Mouse (Mus musculus): ENCODE data around the gene Igf2r. TPM values are rescaled to one million over a fixed set of nuclear protein-coding genes. Genes with fewer than 3 reads are reported as not detected.
A peak's percentile ranks its signal among the peaks of the same experiment; 100 is the strongest.

The Igf2r gene
- polyA plus RNA-seq, 1 experiment from 2014 or later, result 11.2 TPM

- Histone ChIP-seq H3K27ac (no peak overlapping the region), H3K4me1 (0 out of 2 replicates have a peak, but pooled peaks cover 4% of the 10 kb centered on the region), H3K27me3 (replicated peaks) (no peaks in the 10 kb centered on the region), H3K9me3 (no peaks in the 10 kb centered on the region), H3K4me2 (no peak overlapping the region), H3K9ac (no peak overlapping the region), H3K4me3 (no peak overlapping the region), H3K36me3 (replicated peaks) (no peaks in the 10 kb centered on the region)
- WGBS, result 85% methylated on average over 3 of the region's 3 CpGs
- ATAC-seq (replicated peaks), result no peak
Measured at GRCm38 (mm10) chr17:12754243-12755007, 15.0 kb downstream of the Igf2r start.

GRCm38 (mm10) chr17:12753050-12753449 lies 16.4 kb downstream of the Igf2r start:
- Histone ChIP-seq H3K9ac (no peak overlapping the region), H3K4me2 (no peak overlapping the region), H3K4me1 (0 out of 2 replicates have a peak, but pooled peaks cover 4% of the 10 kb centered on the region), H3K27me3 (replicated peaks) (no peaks in the 10 kb centered on the region), H3K4me3 (no peak overlapping the region), H3K27ac (no peak overlapping the region), H3K36me3 (replicated peaks) (no peaks in the 10 kb centered on the region), H3K9me3 (no peaks in the 10 kb centered on the region)
- 80% methylated on average over 4 of the region's 4 CpGs for WGBS
- no peak for ATAC-seq (replicated peaks)

GRCm38 (mm10) chr17:12751641-12752040 lies 17.8 kb downstream of the Igf2r start:
- H3K4me3 ChIP-seq, result no peak overlapping the region
- 84% methylated on average over 4 of the region's 4 CpGs for WGBS
- H3K27ac ChIP-seq, result no peak overlapping the region
- no peak overlapping the region for H3K9ac ChIP-seq
- no peak overlapping the region for H3K4me2 ChIP-seq
- no peaks in the 10 kb centered on the region for H3K9me3 ChIP-seq
- H3K36me3 ChIP-seq (replicated peaks), result no peaks in the 10 kb centered on the region
- no peak for ATAC-seq (replicated peaks)
- 0 out of 2 replicates have a peak, but pooled peaks cover 4% of the 10 kb centered on the region for H3K4me1 ChIP-seq
- H3K27me3 ChIP-seq (replicated peaks), result no peaks in the 10 kb centered on the region

GRCm38 (mm10) chr17:12751218-12751617 lies 18.2 kb downstream of the Igf2r start:
- 56% methylated on average over 4 of the region's 4 CpGs for WGBS
- H3K27me3 ChIP-seq (replicated peaks), result no peaks in the 10 kb centered on the region
- H3K4me1 ChIP-seq, result 0 out of 2 replicates have a peak, but pooled peaks cover 4% of the 10 kb centered on the region
- no peak for ATAC-seq (replicated peaks)
- H3K36me3 ChIP-seq (replicated peaks), result no peaks in the 10 kb centered on the region
- H3K9ac ChIP-seq, result no peak overlapping the region
- no peak overlapping the region for H3K27ac ChIP-seq
- H3K4me2 ChIP-seq, result no peak overlapping the region
- no peaks in the 10 kb centered on the region for H3K9me3 ChIP-seq
- no peak overlapping the region for H3K4me3 ChIP-seq

GRCm38 (mm10) chr17:12750591-12751170 lies 18.8 kb downstream of the Igf2r start:
- Histone ChIP-seq H3K4me1 (0 out of 2 replicates have a peak, but pooled peaks cover 4% of the 10 kb centered on the region), H3K27ac (no peak overlapping the region), H3K9me3 (no peaks in the 10 kb centered on the region), H3K9ac (no peak overlapping the region), H3K4me2 (no peak overlapping the region), H3K4me3 (no peak overlapping the region), H3K27me3 (replicated peaks) (no peaks in the 10 kb centered on the region), H3K36me3 (replicated peaks) (no peaks in the 10 kb centered on the region)
- no peak for ATAC-seq (replicated peaks)
- WGBS, result 76% methylated on average over 9 of the region's 9 CpGs

GRCm38 (mm10) chr17:12749421-12750367 lies 19.8 kb downstream of the Igf2r start:
- no peak overlapping the region for H3K4me2 ChIP-seq
- 0 out of 2 replicates have a peak, but pooled peaks cover 4% of the 10 kb centered on the region for H3K4me1 ChIP-seq
- H3K36me3 ChIP-seq (replicated peaks), result peaks cover 3% of the 10 kb centered on the region; the same call in 1 of the 2 replicates
- no peak for ATAC-seq (replicated peaks)
- no peak overlapping the region for H3K27ac ChIP-seq
- no peaks in the 10 kb centered on the region for H3K9me3 ChIP-seq
- H3K27me3 ChIP-seq (replicated peaks), result no peaks in the 10 kb centered on the region
- H3K4me3 ChIP-seq, result no peak overlapping the region
- WGBS, result 63% methylated on average over 8 of the region's 8 CpGs
- H3K9ac ChIP-seq, result no peak overlapping the region

- H3K27me3 ChIP-seq (replicated peaks), result no peaks in the 10 kb centered on the region
- H3K4me2 ChIP-seq, result no peak overlapping the region
- peaks cover 9% of the 10 kb centered on the region for H3K4me1 ChIP-seq
- WGBS, result 88% methylated on average over 4 of the region's 4 CpGs
- no peak overlapping the region for H3K9ac ChIP-seq
- peaks cover 9% of the 10 kb centered on the region for H3K9me3 ChIP-seq
- no peak overlapping the region for H3K27ac ChIP-seq
- H3K36me3 ChIP-seq (replicated peaks), result peaks cover 11% of the 10 kb centered on the region; the same call in 1 of the 2 replicates
- H3K4me3 ChIP-seq, result no peak overlapping the region
- no peak for ATAC-seq (replicated peaks)
Measured at GRCm38 (mm10) chr17:12745761-12746160, 23.7 kb downstream of the Igf2r start.

GRCm38 (mm10) chr17:12744071-12744470 lies 25.4 kb downstream of the Igf2r start:
- 66% methylated on average over 1 of the region's 1 CpGs for WGBS
- Histone ChIP-seq H3K27ac (no peak overlapping the region), H3K36me3 (replicated peaks) (peaks cover 17% of the 10 kb centered on the region), H3K4me1 (peaks cover 9% of the 10 kb centered on the region), H3K4me3 (no peak overlapping the region), H3K9ac (no peak overlapping the region), H3K27me3 (replicated peaks) (no peaks in the 10 kb centered on the region), H3K4me2 (no peak overlapping the region), H3K9me3 (peaks cover 9% of the 10 kb centered on the region)
- ATAC-seq (replicated peaks), result no peak

GRCm38 (mm10) chr17:12742151-12742908 lies 27.1 kb downstream of the Igf2r start:
- Histone ChIP-seq H3K4me2 (peak overlapping the region; percentile 57), H3K4me3 (peak overlapping the region; percentile 41), H3K4me1 (peaks cover 9% of the 10 kb centered on the region), H3K36me3 (replicated peaks) (peaks cover 21% of the 10 kb centered on the region), H3K27me3 (replicated peaks) (no peaks in the 10 kb centered on the region), H3K9ac (peak overlapping the region; percentile 29; the same call in 1 of the 2 replicates), H3K9me3 (peaks cover 9% of the 10 kb centered on the region), H3K27ac (no peak overlapping the region)
- peak; percentile 53 for ATAC-seq (replicated peaks)
- 47% methylated on average over 38 of the region's 38 CpGs for whole genome bisulfite sequencing

GRCm38 (mm10) chr17:12741218-12741968 lies 28.1 kb downstream of the Igf2r start:
- no peak overlapping the region for H3K27ac ChIP-seq
- peak; percentile 73 for ATAC-seq (replicated peaks)

GRCm38 (mm10) chr17:12740317-12740716 lies 29.1 kb downstream of the Igf2r start:
- H3K9ac ChIP-seq, result no peak overlapping the region
- WGBS, result 72% methylated on average over 2 of the region's 2 CpGs
- peaks cover 22% of the 10 kb centered on the region for H3K36me3 ChIP-seq (replicated peaks)
- no peak overlapping the region for H3K27ac ChIP-seq
- peaks cover 9% of the 10 kb centered on the region for H3K4me1 ChIP-seq
- H3K4me2 ChIP-seq, result no peak overlapping the region
- no peak overlapping the region for H3K4me3 ChIP-seq
- H3K9me3 ChIP-seq, result peaks cover 9% of the 10 kb centered on the region
- no peaks in the 10 kb centered on the region for H3K27me3 ChIP-seq (replicated peaks)
- no peak for ATAC-seq (replicated peaks)

More at GRCm38 (mm10) chr17:12741218-12741968, 28.1 kb downstream of the Igf2r start:
- WGBS, result 50% methylated on average over 41 of the region's 45 CpGs
- peak overlapping the region; percentile 41 for H3K4me3 ChIP-seq
- peaks cover 21% of the 10 kb centered on the region for H3K36me3 ChIP-seq (replicated peaks)
- H3K4me1 ChIP-seq, result peaks cover 9% of the 10 kb centered on the region
- H3K9me3 ChIP-seq, result peaks cover 9% of the 10 kb centered on the region
- H3K27me3 ChIP-seq (replicated peaks), result no peaks in the 10 kb centered on the region
- H3K4me2 ChIP-seq, result peak overlapping the region; percentile 57
- peak overlapping the region; percentile 29; the same call in 1 of the 2 replicates for H3K9ac ChIP-seq
